In the genomic region with DNA sequence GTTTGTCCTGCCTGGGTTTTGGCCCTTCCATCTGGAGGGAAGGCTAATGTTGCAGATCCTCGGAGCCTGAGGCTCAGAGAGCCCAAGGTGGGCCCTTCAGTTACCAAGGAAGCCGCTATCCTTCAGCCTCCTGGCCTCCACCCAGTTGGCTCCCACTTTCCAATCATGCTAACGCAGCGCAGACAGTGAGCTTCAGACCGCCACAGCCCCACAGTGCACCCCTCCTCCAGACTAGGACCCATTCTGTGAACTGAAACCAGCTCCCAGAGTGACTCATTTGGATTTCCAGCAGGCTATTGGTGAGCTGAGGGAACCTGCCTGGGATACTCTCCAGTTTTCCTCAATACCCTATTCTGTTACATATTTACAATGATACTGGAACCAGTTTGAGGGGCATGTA, we compare ENCODE assay signal across 28 mouse cellular contexts. TPM values are rescaled to one million over a fixed set of nuclear protein-coding genes. Genes with fewer than 3 reads are reported as not detected.
DNase-seq lines count a peak whose midpoint lies in the region; ATAC-seq lines count a peak whose summit lies in the region.
"Had no signal": no experiment of that assay in that cellular context is flagged by ENCODE, and none has a peak within 500 bp of the region (broad histone marks: within the 10 kb centered on the region; RNA-seq: fewer than 3 reads in every experiment).

No protein-coding gene starts in this region.

- no peaks in the 10 kb centered on the region for H3K9me3 ChIP-seq in stomach, embryonic 15.5 days
- H3K9me3 ChIP-seq: embryonic facial prominence, embryonic 12.5 days; heart, embryonic 13.5 days; kidney, embryonic 15.5 days; liver, embryonic 15.5 days; midbrain, embryonic 15.5 days had no signal

- ATAC-seq in frontal cortex, adult (ENCODE audit: low TSS enrichment) = peak; percentile 53; the same call in 1 of the 2 replicates
- ATAC-seq in stomach, embryonic 15.5 days (ENCODE audit: insufficient read depth, low FRiP score, low read depth) = no peak
- ATAC-seq: CD4-positive, CD25-positive, alpha-beta regulatory T cell, adult 4 months; forebrain, embryonic 16.5 days; hindbrain, postnatal 0 days; midbrain, embryonic 15.5 days had no signal

- no peak overlapping the region for H3K4me2 ChIP-seq in stomach, embryonic 15.5 days
- H3K4me2 ChIP-seq: embryonic facial prominence, embryonic 12.5 days; heart, embryonic 13.5 days; kidney, embryonic 15.5 days; lung, embryonic 14.5 days; midbrain, embryonic 15.5 days had no signal

- intact Hi-C loops in heart, postnatal 14 days (cut with DNase I) = no loop called here

- no peak for DNase-seq in frontal cortex, postnatal 10 days (ENCODE audit: low spot score in 2 of 2)
- peak; percentile 52 for DNase-seq in right cerebral cortex, adult 18-20 months
- no peak for DNase-seq in right cerebral cortex, postnatal 25 days
- no peak for DNase-seq in heart, postnatal 14 days
- DNase-seq in embryo, embryonic 10 days (ENCODE audit: low spot score) = no peak
- DNase-seq: adrenal gland, postnatal 36 days; cerebellum, adult 2 months; cerebellum, postnatal 36 days; embryo, embryonic 11 days; gastrocnemius, postnatal 10 days; heart, postnatal 10 days; kidney, adult 11 months; kidney, postnatal 25 days; layer of hippocampus, postnatal 36 days; lung, embryonic 14.5 days; lung, postnatal 14 days; thymus, adult 18-20 months; thymus, postnatal 25 days had no signal

- WGBS in stomach, embryonic 15.5 days = 54% methylated on average over 5 of the region's 5 CpGs

- peaks cover 29% of the 10 kb centered on the region for H3K4me1 ChIP-seq in stomach, embryonic 15.5 days

- no peaks in the 10 kb centered on the region for H3K36me3 ChIP-seq in stomach, embryonic 15.5 days
- H3K36me3 ChIP-seq: embryonic facial prominence, embryonic 12.5 days; heart, embryonic 13.5 days; kidney, embryonic 15.5 days; liver, embryonic 15.5 days; midbrain, embryonic 15.5 days had no signal

- peak overlapping the region; percentile 82 for H3K27ac ChIP-seq in stomach, embryonic 15.5 days
- H3K27ac ChIP-seq: embryonic facial prominence, embryonic 12.5 days; heart, embryonic 13.5 days; hindbrain, postnatal 0 days; kidney, embryonic 15.5 days; liver, embryonic 15.5 days; midbrain, embryonic 15.5 days had no signal

- no peak overlapping the region for H3K9ac ChIP-seq in stomach, embryonic 15.5 days
- H3K9ac ChIP-seq: embryonic facial prominence, embryonic 12.5 days; heart, embryonic 13.5 days; kidney, embryonic 15.5 days; liver, embryonic 15.5 days; lung, embryonic 14.5 days; midbrain, embryonic 15.5 days had no signal

- H3K27me3 ChIP-seq in stomach, embryonic 15.5 days (replicated peaks) = no peaks in the 10 kb centered on the region
- H3K27me3 ChIP-seq: midbrain, embryonic 15.5 days had no signal

- H3K4me3 ChIP-seq in stomach, embryonic 15.5 days (replicated peaks) = no peak overlapping the region
- H3K4me3 ChIP-seq: embryonic facial prominence, embryonic 12.5 days; heart, embryonic 13.5 days; kidney, embryonic 15.5 days; liver, embryonic 15.5 days; midbrain, embryonic 15.5 days had no signal

RNA-seq across cellular contexts. Expression of a gene that starts 40.9 kb away (rescaled TPM):
- 59.1 and 73.0 TPM in 2 replicates for polyA plus RNA-seq in stomach, embryonic 15.5 days (2015; fragmentation: Nextera tagmentation; extraction: Ambion mirVana)
- total RNA-seq in heart, postnatal 14 days (2021) = 10 to 100 TPM; 13.9 to 18.3 TPM
